Mouse (Mus musculus): ENCODE data around the gene Hyal1.

- no peak for TF ChIP-seq CTCF (IDR thresholded peaks at IDR 0.05; ENCODE audit: low read depth, low read length)
- TF ChIP-seq POLR2A (IDR thresholded peaks at IDR 0.05; ENCODE audit: extremely low read depth, insufficient read depth, low read length) = no peak
Measured at GRCm38 (mm10) chr9:107543299-107543698, 33.4 kb upstream of the Hyal1 start.

Measured in liver, adult 2 months (tissue).